Mouse (Mus musculus): ENCODE measurements around the gene Tmem164.

Gene Tmem164

GRCm38 (mm10) chrX:142830572-142830971 lies 149.4 kb downstream of the Tmem164 start:
- DNase-seq, result no peak

- no peak for DNase-seq
These were observed 151.0 kb downstream of the Tmem164 start for GRCm38 (mm10) chrX:142832221-142832620.

DNA sequence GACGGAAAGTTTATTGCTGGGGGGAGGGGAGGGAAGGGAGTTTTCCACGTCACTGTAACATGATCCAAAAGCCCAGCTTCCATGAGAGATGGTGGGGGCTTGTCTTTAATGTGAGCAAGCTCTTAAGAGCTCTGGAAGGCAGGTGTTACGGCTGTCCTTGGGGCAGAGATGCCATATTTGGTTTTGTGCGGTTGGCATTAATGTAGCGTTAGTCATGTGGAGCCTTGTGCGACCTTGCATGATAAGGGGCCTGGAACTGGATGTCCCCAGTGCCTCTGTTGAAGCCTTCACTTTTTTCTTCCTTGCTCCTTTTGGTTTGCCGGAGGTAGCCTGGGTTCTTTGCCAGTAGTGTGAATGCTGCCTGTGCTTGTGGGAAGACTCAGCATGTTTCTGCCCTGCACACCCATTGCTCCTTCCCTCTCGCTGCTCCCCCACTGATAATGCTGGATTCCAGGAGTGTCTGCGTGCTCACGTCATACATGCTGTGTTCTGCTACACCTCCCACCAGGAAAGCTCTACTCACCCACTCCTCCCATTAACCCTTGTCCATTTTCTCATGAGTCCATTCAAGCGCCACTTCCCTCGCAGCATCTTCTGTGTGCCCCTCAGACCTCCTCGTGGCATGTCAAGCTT lies 152.1 kb downstream of the Tmem164 start:
- no peak for DNase-seq

- no peak for DNase-seq
These were observed 153.6 kb downstream of the Tmem164 start for GRCm38 (mm10) chrX:142834807-142835206.

GRCm38 (mm10) chrX:142836399-142836798 lies 155.2 kb downstream of the Tmem164 start:
- DNase-seq, result no peak

- DNase-seq, result no peak
These were observed 156.1 kb downstream of the Tmem164 start for GRCm38 (mm10) chrX:142837316-142837715.

GRCm38 (mm10) chrX:142838841-142839240 lies 157.6 kb downstream of the Tmem164 start:
- DNase-seq, result no peak

DNA sequence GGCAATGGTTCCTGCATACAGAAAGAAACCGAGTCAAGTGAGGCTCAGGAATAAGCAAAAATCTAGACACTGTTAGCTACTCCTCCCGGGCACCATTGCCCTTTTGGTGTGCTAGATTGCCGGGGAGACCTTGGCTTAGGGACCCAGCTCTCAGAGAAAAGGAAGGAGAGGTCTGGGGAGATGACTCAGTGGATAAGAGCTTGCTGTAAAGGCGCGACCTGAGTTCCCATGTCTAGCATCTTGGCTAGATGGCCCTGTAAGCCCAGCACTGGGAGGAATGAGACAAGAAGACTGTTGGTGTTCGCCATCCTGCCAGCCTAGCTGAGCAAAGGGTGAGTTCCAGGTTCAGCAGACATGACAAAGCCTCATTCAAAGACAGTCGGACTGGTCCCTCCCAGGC lies 158.2 kb downstream of the Tmem164 start:
- no peak for DNase-seq

DNA sequence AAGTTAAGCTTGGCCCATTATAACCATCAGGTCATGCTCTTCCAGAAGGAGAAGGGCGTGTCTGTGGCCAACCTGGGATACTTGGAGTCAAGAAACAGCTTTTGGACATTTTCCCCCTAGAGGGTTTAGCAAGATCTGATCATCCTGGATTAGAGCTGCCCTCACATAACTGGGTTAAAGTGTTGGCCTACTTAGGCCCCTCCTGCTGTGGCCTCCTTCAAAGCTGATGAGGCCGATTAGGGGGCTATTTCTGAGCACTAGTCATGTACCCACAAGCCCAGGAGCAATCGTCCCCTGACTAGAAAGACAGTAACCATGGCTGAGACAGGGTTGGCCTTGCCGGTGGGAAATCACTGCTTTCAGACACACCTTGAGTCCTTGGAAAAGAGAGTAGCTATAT lies 160.7 kb downstream of the Tmem164 start:
- DNase-seq, result no peak

GRCm38 (mm10) chrX:142846266-142846665 lies 165.1 kb downstream of the Tmem164 start:
- DNase-seq, result no peak

GRCm38 (mm10) chrX:142848032-142848431 lies 166.8 kb downstream of the Tmem164 start:
- DNase-seq, result no peak

- DNase-seq, result no peak
These were observed 188.6 kb downstream of the Tmem164 start for GRCm38 (mm10) chrX:142869844-142870243.

DNA sequence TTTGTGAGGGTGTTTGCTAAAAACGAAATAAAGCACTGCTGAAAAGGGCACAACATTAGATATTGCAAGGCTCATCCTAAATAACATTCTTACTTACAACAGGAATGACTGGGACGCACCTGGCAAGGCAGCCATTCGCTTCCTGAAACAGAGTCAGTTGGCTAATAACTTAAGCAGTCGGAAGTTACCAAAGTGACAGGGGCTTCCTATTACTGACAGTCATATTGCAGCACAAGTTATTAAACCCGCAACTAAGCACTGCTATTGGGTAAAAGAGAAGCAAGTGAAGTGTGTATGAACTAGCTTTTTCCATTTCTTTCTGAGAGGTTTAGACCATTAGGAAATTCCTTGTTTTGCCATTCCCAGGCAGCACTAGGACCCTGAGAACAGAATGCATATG lies 201.0 kb downstream of the Tmem164 start:
- DNase-seq, result no peak

DNA sequence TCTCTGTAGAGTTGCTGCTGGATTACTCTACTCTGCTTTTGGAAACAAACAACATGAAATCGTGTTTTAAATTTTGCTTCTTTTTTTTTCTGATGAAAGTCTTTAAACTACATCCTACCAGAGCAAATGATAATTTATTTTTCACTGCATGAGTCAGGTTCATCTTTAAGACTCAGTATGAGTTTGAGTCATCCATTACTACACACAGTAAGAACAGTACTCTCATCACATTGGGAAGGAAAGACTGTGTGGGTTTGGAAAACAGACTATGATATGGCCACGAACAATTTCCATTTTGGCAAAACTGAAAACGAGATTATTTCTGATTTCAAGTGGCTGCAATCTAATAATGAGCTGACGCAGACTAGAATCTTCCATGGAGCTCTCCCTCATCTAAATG lies 202.4 kb downstream of the Tmem164 start:
- no peak for DNase-seq

DNA sequence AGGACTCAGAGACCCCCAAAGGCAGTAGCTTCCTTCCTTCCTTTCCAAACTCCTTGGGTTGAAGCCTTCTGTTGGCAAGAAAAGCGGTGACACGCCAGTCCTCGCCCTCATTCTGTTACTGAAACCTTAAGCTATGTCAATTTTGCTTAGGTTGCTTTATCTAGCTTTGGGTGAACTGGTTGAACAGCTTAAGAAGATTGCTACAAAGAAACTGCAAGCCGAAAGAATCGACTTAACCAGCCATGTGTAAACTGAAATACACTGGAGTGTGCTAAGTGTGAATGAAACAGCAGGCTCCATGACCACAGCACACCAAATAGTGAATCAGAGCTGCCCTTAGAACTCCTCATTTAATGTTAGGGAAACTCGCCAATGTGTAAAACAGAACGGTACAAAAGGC lies 204.8 kb downstream of the Tmem164 start:
- DNase-seq, result no peak
